Mouse (Mus musculus) brain, embryonic 14.5 days (tissue): Measurements from ENCODE around the gene Gm48551. TPM values are rescaled to one million over a fixed set of nuclear protein-coding genes. Genes with fewer than 3 reads are reported as not detected.

Experiments
- DNase-seq: peaks from one replicate; pipeline ENCODE4 v3.0.0-alpha.2; 2011; ENCODE audit warnings: low read depth
- CTCF ChIP-seq: fragments of 200-500 bp; IDR thresholded peaks from 2 replicates; pipeline ENCODE4 v1.5.1; 2012; ENCODE audit warnings: inconsistent platforms, mild to moderate bottlenecking, moderate library complexity, borderline replicate concordance; ENCODE audit not compliant: insufficient read depth, insufficient read length; ENCODE audit errors: extremely low read depth
- POLR2A ChIP-seq: fragments of 200-500 bp; IDR thresholded peaks from 2 replicates; pipeline ENCODE4 v1.6.1; 2012; ENCODE audit warnings: mild to moderate bottlenecking, inconsistent platforms, borderline replicate concordance; ENCODE audit not compliant: poor library complexity, insufficient read depth, insufficient read length, severe bottlenecking; ENCODE audit errors: extremely low read depth
- polyA plus RNA-seq: library from polyadenylated mRNA; depleted of rRNA; stranded (reverse); fragments of >200 nt; gene quantifications from 2 replicates; pipeline ENCODE4 v1.2.3, GENCODE M21; 2012

The Gm48551 gene
- polyA plus RNA-seq, 1 experiment: 6.8 TPM

GRCm38 (mm10) chr10:81409330-81409729, 25.1 kb downstream of the Gm48551 start:
- DNase-seq: no peak
- TF ChIP-seq CTCF (no peak), POLR2A (no peak)

GRCm38 (mm10) chr10:81410350-81410749, 26.1 kb downstream of the Gm48551 start:
- no peak for TF ChIP-seq CTCF
- TF ChIP-seq POLR2A: no peak
- DNase-seq: no peak

- no peak for DNase-seq
Measured at GRCm38 (mm10) chr10:81410981-81411380, 26.7 kb downstream of the Gm48551 start.

GRCm38 (mm10) chr10:81411471-81412400, 27.5 kb downstream of the Gm48551 start:
- peak; percentile 81 for DNase-seq
- TF ChIP-seq CTCF (no peak), POLR2A (no peak)

More at GRCm38 (mm10) chr10:81410981-81411380, 26.7 kb downstream of the Gm48551 start:
- TF ChIP-seq CTCF: no peak
- TF ChIP-seq POLR2A: no peak

- no peak for TF ChIP-seq CTCF
- no peak for TF ChIP-seq POLR2A
- DNase-seq: no peak
Measured at GRCm38 (mm10) chr10:81412586-81413309, 28.5 kb downstream of the Gm48551 start.

GRCm38 (mm10) chr10:81413310-81414261, 29.3 kb downstream of the Gm48551 start:
- peak; percentile 80 for DNase-seq
- TF ChIP-seq CTCF (no peak), POLR2A (no peak)

- DNase-seq: peak; percentile 79
Measured at GRCm38 (mm10) chr10:81414682-81415081, 30.4 kb downstream of the Gm48551 start.

GRCm38 (mm10) chr10:81415146-81415545, 30.9 kb downstream of the Gm48551 start:
- TF ChIP-seq POLR2A (no peak), CTCF (no peak)
- DNase-seq: no peak

More at GRCm38 (mm10) chr10:81414682-81415081, 30.4 kb downstream of the Gm48551 start:
- TF ChIP-seq POLR2A (no peak), CTCF (no peak)

- no peak for TF ChIP-seq POLR2A
- no peak for TF ChIP-seq CTCF
- no peak for DNase-seq
Measured at GRCm38 (mm10) chr10:81415549-81416310, 31.5 kb downstream of the Gm48551 start.

GRCm38 (mm10) chr10:81416581-81417226, 32.4 kb downstream of the Gm48551 start:
- peak; percentile 94 for DNase-seq
- no peak for TF ChIP-seq POLR2A
- TF ChIP-seq CTCF: peak; percentile 62
